8 mouse cellular contexts compared by ENCODE assay signal in the genomic region with DNA sequence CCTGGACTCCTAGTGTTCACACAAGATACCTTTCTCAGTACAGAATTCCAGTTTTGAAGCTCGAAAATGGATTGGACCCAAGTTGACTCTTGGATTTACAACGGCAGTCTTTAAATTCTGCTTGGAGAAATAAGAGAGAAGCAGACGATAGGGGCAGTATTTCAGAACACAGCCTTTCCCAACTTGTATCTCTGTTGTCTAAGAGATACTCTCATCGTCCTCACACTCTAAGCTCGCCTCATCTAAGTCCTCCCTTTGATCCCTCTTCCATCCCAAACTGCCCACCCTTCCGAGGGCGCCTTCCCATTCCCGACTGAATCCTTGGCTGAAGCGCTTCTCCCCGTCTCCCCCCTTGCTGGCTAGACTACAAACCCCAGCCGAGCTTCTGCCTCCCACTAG. TPM values are rescaled to one million over a fixed set of nuclear protein-coding genes. Genes with fewer than 3 reads are reported as not detected.
DNase-seq lines count a peak whose midpoint lies in the region; ATAC-seq and TF ChIP-seq lines count a peak whose summit lies in the region.

No protein-coding gene starts in this region.

- TF ChIP-seq POLR2A in kidney, adult 2 months (IDR thresholded peaks at IDR 0.05; ENCODE audit: low read depth, low read length): no peak
- no peak for TF ChIP-seq POLR2A in bone marrow macrophage, adult 2 months (IDR thresholded peaks at IDR 0.05; ENCODE audit: borderline replicate concordance, low read depth, low read length)

- no peaks in the 10 kb centered on the region; the same call in 1 of the 2 replicates for H3K4me1 ChIP-seq in kidney, adult 2 months (ENCODE audit: control insufficient read depth, insufficient read depth, low read length)
- H3K4me1 ChIP-seq in bone marrow macrophage, adult 2 months (ENCODE audit: control insufficient read depth, insufficient read depth, low read length): no peaks in the 10 kb centered on the region
- peaks cover 7% of the 10 kb centered on the region; the same call in 1 of the 2 replicates for H3K4me1 ChIP-seq in hindbrain, embryonic 14.5 days (replicated peaks; ENCODE audit: control insufficient read depth, insufficient read depth, low read length)
- H3K4me1 ChIP-seq in midbrain, embryonic 12.5 days: peaks cover 12% of the 10 kb centered on the region

- H3K4me3 ChIP-seq in kidney, adult 2 months (ENCODE audit: insufficient read depth, low read depth, low read length): peak overlapping the region; percentile 62
- H3K4me3 ChIP-seq in bone marrow macrophage, adult 2 months (ENCODE audit: insufficient read depth, low read length): peak overlapping the region; percentile 72
- H3K4me3 ChIP-seq in hindbrain, embryonic 14.5 days (replicated peaks; ENCODE audit: low read length): peak overlapping the region; percentile 54
- H3K4me3 ChIP-seq in midbrain, embryonic 12.5 days: peak overlapping the region; percentile 53

- H3K27me3 ChIP-seq in kidney, adult 2 months (replicated peaks; ENCODE audit: control insufficient read depth, insufficient read depth, low read length): no peaks in the 10 kb centered on the region
- peaks cover 53% of the 10 kb centered on the region for H3K27me3 ChIP-seq in hindbrain, embryonic 14.5 days (ENCODE audit: control insufficient read depth, insufficient read depth, low read length)
- H3K27me3 ChIP-seq in midbrain, embryonic 12.5 days: peaks cover 62% of the 10 kb centered on the region

- 0% methylated on average over 11 of the region's 11 CpGs for WGBS in kidney, adult 2 months
- 9% methylated on average over 11 of the region's 11 CpGs for WGBS in hindbrain, embryonic 14.5 days
- 16% methylated on average over 11 of the region's 11 CpGs for WGBS in midbrain, embryonic 12.5 days

- H3K9me3 ChIP-seq in hindbrain, embryonic 14.5 days (ENCODE audit: control insufficient read depth, low read length): 0 out of 2 replicates have a peak, but pooled peaks cover 4% of the 10 kb centered on the region
- H3K9me3 ChIP-seq in midbrain, embryonic 12.5 days: no peaks in the 10 kb centered on the region

- no peak for DNase-seq in kidney, adult 2 months
- DNase-seq in kidney, postnatal 4 days: no peak
- DNase-seq in hindbrain, embryonic 14.5 days (ENCODE audit: low spot score): no peak
- no peak for DNase-seq in frontal cortex, postnatal 14 days (ENCODE audit: low spot score in 2 of 2)
- no peak for DNase-seq in urinary bladder, postnatal 14 days (ENCODE audit: low spot score)

- H3K36me3 ChIP-seq in kidney, adult 2 months (ENCODE audit: control insufficient read depth, insufficient read depth, low read length): no peaks in the 10 kb centered on the region
- H3K36me3 ChIP-seq in hindbrain, embryonic 14.5 days (replicated peaks; ENCODE audit: control insufficient read depth, insufficient read depth): no peaks in the 10 kb centered on the region
- 0 out of 2 replicates have a peak, but pooled peaks cover 5% of the 10 kb centered on the region for H3K36me3 ChIP-seq in midbrain, embryonic 12.5 days

- H3K27ac ChIP-seq in kidney, adult 2 months (ENCODE audit: insufficient read depth, low read depth, low read length): peak overlapping the region; percentile 17; the same call in 1 of the 2 replicates
- peak overlapping the region; percentile 67 for H3K27ac ChIP-seq in bone marrow macrophage, adult 2 months (ENCODE audit: insufficient read depth, low read depth, low read length)
- H3K27ac ChIP-seq in hindbrain, embryonic 14.5 days: peak overlapping the region; percentile 90
- peak overlapping the region; percentile 80 for H3K27ac ChIP-seq in midbrain, embryonic 12.5 days (replicated peaks)

- H3K9ac ChIP-seq in hindbrain, embryonic 14.5 days: peak overlapping the region; percentile 43
- peak overlapping the region; percentile 66 for H3K9ac ChIP-seq in midbrain, embryonic 12.5 days (replicated peaks)

- peak overlapping the region; percentile 50 for H3K4me2 ChIP-seq in hindbrain, embryonic 14.5 days (replicated peaks)
- H3K4me2 ChIP-seq in midbrain, embryonic 12.5 days (replicated peaks): peak overlapping the region; percentile 51

- no peak for TF ChIP-seq CTCF in kidney, adult 2 months (conservative IDR thresholded peaks at IDR 0.05; ENCODE audit: insufficient read depth, insufficient read length, low read depth, low read length)
- no peak for TF ChIP-seq CTCF in bone marrow macrophage, adult 2 months (IDR thresholded peaks at IDR 0.05; ENCODE audit: low read depth, low read length)

- no peak; the same call in 1 of the 2 replicates for ATAC-seq in hindbrain, embryonic 14.5 days (ENCODE audit: low FRiP score)
- no peak for ATAC-seq in midbrain, embryonic 12.5 days (ENCODE audit: low FRiP score, low read depth)
- no peak for ATAC-seq in inflammation-experienced regulatory T-cells, adult 6 months

RNA-seq across cellular contexts. Expression of a gene that starts 0.3 kb away (rescaled TPM):
- 1.1 and 1.4 TPM in 2 replicates for polyA plus RNA-seq in kidney, adult 2 months (2012; rRNA removed)
- polyA plus RNA-seq in bone marrow macrophage, adult 2 months (2012; ENCODE audit: insufficient read depth, insufficient read length, missing spikeins): 1.4 and 2.3 TPM in 2 replicates
- polyA plus RNA-seq in hindbrain, embryonic 14.5 days (2014; fragmentation: Nextera tagmentation; extraction: Ambion mirVana): 0.86 and 2.6 TPM in 2 replicates
- 4.8 and 5.3 TPM in 2 replicates for polyA plus RNA-seq in midbrain, embryonic 12.5 days (2016; fragmentation: Nextera tagmentation; extraction: Ambion mirVana)
- 1 to 10 TPM; 1.4 to 1.9 (median 1.8) TPM for polyA plus RNA-seq in inflammation-experienced regulatory T-cells, adult 6 months (2017; shearing (Covaris generic))

RNA-seq across cellular contexts. Expression of a gene that starts 0.5 kb away (rescaled TPM):
- polyA plus RNA-seq in kidney, adult 2 months (2012; rRNA removed): 18.5 and 18.6 TPM in 2 replicates
- polyA plus RNA-seq in bone marrow macrophage, adult 2 months (2012; ENCODE audit: insufficient read depth, insufficient read length, missing spikeins): 79.8 and 88.5 TPM in 2 replicates
- polyA plus RNA-seq in hindbrain, embryonic 14.5 days (2014; fragmentation: Nextera tagmentation; extraction: Ambion mirVana): 67.4 and 68.1 TPM in 2 replicates
- polyA plus RNA-seq in midbrain, embryonic 12.5 days (2016; fragmentation: Nextera tagmentation; extraction: Ambion mirVana): 118 and 128 TPM in 2 replicates
- polyA plus RNA-seq in inflammation-experienced regulatory T-cells, adult 6 months (2017; shearing (Covaris generic)): 100 to 1,000 TPM in 1 of 3 experiments, 10 to 100 TPM in 2; 80.1 to 110 (median 94.3) TPM

RNA-seq across cellular contexts. Expression of a gene that starts 14.1 kb away (rescaled TPM):
- 154 and 168 TPM in 2 replicates for polyA plus RNA-seq in kidney, adult 2 months (2012; rRNA removed)
- 35.7 and 44.7 TPM in 2 replicates for polyA plus RNA-seq in bone marrow macrophage, adult 2 months (2012; ENCODE audit: insufficient read depth, insufficient read length, missing spikeins)
- 116 and 117 TPM in 2 replicates for polyA plus RNA-seq in hindbrain, embryonic 14.5 days (2014; fragmentation: Nextera tagmentation; extraction: Ambion mirVana)
- 129 and 132 TPM in 2 replicates for polyA plus RNA-seq in midbrain, embryonic 12.5 days (2016; fragmentation: Nextera tagmentation; extraction: Ambion mirVana)
- polyA plus RNA-seq in inflammation-experienced regulatory T-cells, adult 6 months (2017; shearing (Covaris generic)): 100 to 1,000 TPM; 101 to 136 (median 117) TPM

Comparison
In these comparisons a context has a peak if more than half of its experiments do, and no peak if none do; other contexts are left out.
1. H3K27ac ChIP-seq: peak in every context shown above with its lines; median percentile 90 in hindbrain, embryonic 14.5 days; 80 in midbrain, embryonic 12.5 days; 67 in bone marrow macrophage, adult 2 months; 17 in kidney, adult 2 months.